Mouse (Mus musculus): ENCODE measurements around the gene Hdgfl2. TPM values are rescaled to one million over a fixed set of nuclear protein-coding genes. Genes with fewer than 3 reads are reported as not detected.

The Hdgfl2 gene
- total and polyA plus RNA-seq, 3 experiments, result 35.3 to 93.6 (median 68.9) TPM

DNA sequence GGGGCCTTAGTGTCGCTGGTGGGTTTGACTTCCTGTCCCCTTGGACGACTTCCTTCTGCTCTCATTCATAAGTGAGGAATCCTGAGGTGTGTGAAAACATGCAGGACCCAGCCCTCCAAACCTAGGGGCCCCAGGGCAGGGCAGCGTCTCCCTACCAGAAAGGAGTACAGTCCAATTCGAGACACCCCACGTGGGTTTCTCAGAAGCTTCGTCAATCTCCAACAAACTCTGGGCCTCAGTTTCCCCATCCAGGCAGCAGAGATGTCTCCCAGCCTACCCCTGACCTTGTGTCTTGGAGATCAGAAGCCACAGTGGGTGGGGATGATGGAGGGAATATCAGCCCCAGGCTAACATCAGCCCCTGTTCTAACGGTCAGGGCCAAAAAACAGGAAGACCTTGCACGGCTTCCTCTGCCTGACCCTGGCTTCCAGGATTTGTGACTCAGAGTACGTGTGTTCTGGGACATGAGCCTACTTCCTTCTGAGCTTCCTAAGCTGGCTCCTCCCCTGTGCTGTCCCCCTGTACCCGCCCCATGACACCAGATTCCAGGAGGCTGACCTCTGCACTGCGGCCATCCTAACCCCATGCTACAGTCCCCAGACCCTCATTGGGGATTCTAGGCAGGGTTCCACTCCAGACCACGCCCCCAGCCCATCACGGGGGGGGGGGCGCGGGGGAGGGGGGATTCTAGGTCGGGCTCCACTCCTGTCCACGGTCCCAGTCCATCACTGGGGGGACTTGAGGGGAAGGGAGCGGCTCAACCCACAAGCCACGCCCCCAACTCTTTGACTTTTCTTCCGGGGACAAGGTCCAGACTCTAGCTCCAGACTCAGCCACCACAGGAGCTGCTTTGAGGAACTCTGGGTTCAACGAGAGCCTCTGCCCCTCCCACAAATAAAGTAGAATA is 54.3 kb downstream of the Hdgfl2 start:
- DNase-seq (ENCODE audit: extremely low read depth), result peak; percentile 51
- H3K9me3 ChIP-seq (replicated peaks; ENCODE audit: low read length), result peaks cover 3% of the 10 kb centered on the region
- H3K27ac ChIP-seq (ENCODE audit: insufficient read depth, low read depth), result peak overlapping the region; percentile 3; the same call in 1 of the 2 replicates
- peaks cover 0 to 19% of the 10 kb centered on the region in 2 experiments for H3K36me3 ChIP-seq (replicated peaks in 1 of 2; ENCODE audit: control insufficient read depth in 1 of 2, insufficient read depth in 1 of 2, low read length in 1 of 2)
- in situ Hi-C loops (cut with MboI; ENCODE audit: low pct_ligation_motif_present, low pct_unique_long_range_greater_than_20kb, low sequenced_read_pairs), result loop anchor here (5.0 kb wide), 1 partner anchor 129 kb away; no protein-coding TSS in a partner anchor
- dilution Hi-C loops (cut with MboI; ENCODE audit: extremely low pct_ligation_motif_present, extremely low pct_unique_long_range_greater_than_20kb, low sequenced_read_pairs), result no loop called here
- H3K79me2 ChIP-seq (replicated peaks; ENCODE audit: control insufficient read depth, extremely low read depth, insufficient read depth, poor library complexity, severe bottlenecking), result no peaks in the 10 kb centered on the region
- H3K4me3 ChIP-seq (replicated peaks in 1 of 3; ENCODE audit: low read depth in 2 of 3, low read length in 2 of 3, poor library complexity in 1 of 3), result peak overlapping the region; percentile 5 to 47 (median 45)
- H3K9ac ChIP-seq (ENCODE audit: insufficient read depth, low read depth), result peak overlapping the region; percentile 24
- TF ChIP-seq CHD2 (IDR thresholded peaks at IDR 0.05; ENCODE audit: low read length), result 0 out of 2 replicates have a peak, but pooled peaks have one; percentile 12
- TF ChIP-seq CHD1 (IDR thresholded peaks at IDR 0.05; ENCODE audit: low read depth, low read length), result no peak
- no peak; the same call in 1 of the 2 replicates for TF ChIP-seq POLR2A (IDR thresholded peaks at IDR 0.05; ENCODE audit: low read depth, low read length)
- TF ChIP-seq TBP (conservative IDR thresholded peaks at IDR 0.05; ENCODE audit: low read depth, low read length), result 0 out of 2 replicates have a peak, but pooled peaks have one; percentile 21
- no peak for TF ChIP-seq CTCF (conservative IDR thresholded peaks at IDR 0.05 in 1 of 2, IDR thresholded peaks at IDR 0.05 in 1 of 2; ENCODE audit: low read depth in 2 of 2, low read length in 2 of 2)
- no peak for TF ChIP-seq MYC (IDR thresholded peaks at IDR 0.05; ENCODE audit: low read depth, low read length)
- TF ChIP-seq TCF12 (IDR thresholded peaks at IDR 0.05; ENCODE audit: low read depth, low read length), result no peak
- TF ChIP-seq USF2 (conservative IDR thresholded peaks at IDR 0.05; ENCODE audit: low read depth, low read length), result no peak
- no peak for TF ChIP-seq E2F4 (IDR thresholded peaks at IDR 0.05; ENCODE audit: insufficient replicate concordance, low read depth, low read length)
- no peak for TF ChIP-seq NRF1 (IDR thresholded peaks at IDR 0.05; ENCODE audit: low read depth, low read length)
- peak; percentile 64; the same call in 1 of the 2 replicates for TF ChIP-seq MXI1 (IDR thresholded peaks at IDR 0.05; ENCODE audit: low read depth, low read length)
- TF ChIP-seq ELF1 (IDR thresholded peaks at IDR 0.05; ENCODE audit: low read depth, low read length), result peak; percentile 49
- TF ChIP-seq MAZ (IDR thresholded peaks at IDR 0.05; ENCODE audit: low read depth, low read length), result 0 out of 2 replicates have a peak, but pooled peaks have one; percentile 21
- peak; percentile 52; the same call in 1 of the 2 replicates for TF ChIP-seq NELFE (IDR thresholded peaks at IDR 0.05; ENCODE audit: low read depth, low read length)
- H3K4me1 ChIP-seq (ENCODE audit: control insufficient read depth in 1 of 2, insufficient read depth in 2 of 2), result peaks cover 6 to 46% of the 10 kb centered on the region in 2 experiments; a peak in 3 of 4 replicates
- H3K27me3 ChIP-seq (replicated peaks), result peaks cover 39% of the 10 kb centered on the region
- H3K4me2 ChIP-seq (ENCODE audit: insufficient read depth, low read depth, poor library complexity, severe bottlenecking), result peak overlapping the region; percentile 35

GRCm38 (mm10) chr17:56134463-56134971 is 55.1 kb downstream of the Hdgfl2 start:
- Histone ChIP-seq H3K36me3 (replicated peaks in 1 of 2; ENCODE audit: control insufficient read depth in 1 of 2, insufficient read depth in 1 of 2, low read length in 1 of 2) (peaks cover 0 to 14% of the 10 kb centered on the region in 2 experiments), H3K4me2 (ENCODE audit: insufficient read depth, low read depth, poor library complexity, severe bottlenecking) (peak overlapping the region; percentile 35), H3K9ac (ENCODE audit: insufficient read depth, low read depth) (peak overlapping the region; percentile 24; the same call in 1 of the 2 replicates), H3K79me2 (replicated peaks; ENCODE audit: control insufficient read depth, extremely low read depth, insufficient read depth, poor library complexity, severe bottlenecking) (no peaks in the 10 kb centered on the region), H3K27me3 (replicated peaks) (peaks cover 47% of the 10 kb centered on the region), H3K27ac (ENCODE audit: insufficient read depth, low read depth) (peak overlapping the region; percentile 26), H3K4me3 (replicated peaks in 1 of 3; ENCODE audit: low read depth in 2 of 3, low read length in 2 of 3, poor library complexity in 1 of 3) (peak overlapping the region; percentile 45 to 60 (median 47)), H3K9me3 (replicated peaks; ENCODE audit: low read length) (peaks cover 3% of the 10 kb centered on the region), H3K4me1 (ENCODE audit: control insufficient read depth in 1 of 2, insufficient read depth in 2 of 2) (peaks cover 8 to 46% of the 10 kb centered on the region in 2 experiments; a peak in 3 of 4 replicates)
- in situ Hi-C loops (cut with MboI; ENCODE audit: low pct_ligation_motif_present, low pct_unique_long_range_greater_than_20kb, low sequenced_read_pairs) (loop anchor here (5.0 kb wide), 1 partner anchor 128 kb away; no protein-coding TSS in a partner anchor), dilution Hi-C loops (cut with MboI; ENCODE audit: extremely low pct_ligation_motif_present, extremely low pct_unique_long_range_greater_than_20kb, low sequenced_read_pairs) (no loop called here)
- peak; percentile 72 for DNase-seq (ENCODE audit: extremely low read depth)
- TF ChIP-seq HCFC1 (IDR thresholded peaks at IDR 0.05; ENCODE audit: low read depth, low read length) (no peak; the same call in 1 of the 2 replicates), IRF4 (IDR thresholded peaks at IDR 0.05; ENCODE audit: low read depth, low read length) (peak; percentile 57; the same call in 1 of the 2 replicates), SIN3A (IDR thresholded peaks at IDR 0.05; ENCODE audit: low read length) (peak; percentile 27; the same call in 1 of the 2 replicates), MAX (IDR thresholded peaks at IDR 0.05; ENCODE audit: low read length) (no peak), MAZ (IDR thresholded peaks at IDR 0.05; ENCODE audit: low read depth, low read length) (peak; percentile 62), ELF1 (IDR thresholded peaks at IDR 0.05; ENCODE audit: low read depth, low read length) (peak; percentile 43; the same call in 1 of the 2 replicates), SMC3 (IDR thresholded peaks at IDR 0.05; ENCODE audit: low read depth, low read length) (peak; percentile 92), TCF12 (IDR thresholded peaks at IDR 0.05; ENCODE audit: low read depth, low read length) (peak; percentile 23; the same call in 1 of the 2 replicates), RAD21 (IDR thresholded peaks at IDR 0.05; ENCODE audit: low read depth, low read length) (peak; percentile 60), CTCF (conservative IDR thresholded peaks at IDR 0.05 in 1 of 2, IDR thresholded peaks at IDR 0.05 in 1 of 2; ENCODE audit: low read depth in 2 of 2, low read length in 2 of 2) (peak; percentile 49 to 89), MXI1 (IDR thresholded peaks at IDR 0.05; ENCODE audit: low read depth, low read length) (peak; percentile 78), KAT2A (IDR thresholded peaks at IDR 0.05; ENCODE audit: insufficient replicate concordance, low read length) (no peak), ZC3H11A (IDR thresholded peaks at IDR 0.05; ENCODE audit: low read depth, low read length) (peak; percentile 33; the same call in 1 of the 2 replicates)
